Mouse (Mus musculus): ENCODE results near the gene Acyp1. TPM values are rescaled to one million over a fixed set of nuclear protein-coding genes. Genes with fewer than 3 reads are reported as not detected.

The Acyp1 gene
- 47.1 and 53.7 TPM in 2 replicates for polyA plus RNA-seq (2011; ENCODE audit: insufficient read depth, insufficient read length, low read depth, missing spikeins)

- no peak for TF ChIP-seq EP300 (IDR thresholded peaks at IDR 0.05; ENCODE audit: insufficient read depth, low read depth, low read length)
- no peak for TF ChIP-seq CTCF (IDR thresholded peaks at IDR 0.05; ENCODE audit: low read depth, low read length)
- no peak for TF ChIP-seq POLR2A (IDR thresholded peaks at IDR 0.05; ENCODE audit: insufficient read depth, low read length)
- peak within 1 kb of the TSS; percentile 70 for H3K4me3 ChIP-seq (ENCODE audit: low read depth, low read length)
- H3K9ac ChIP-seq (ENCODE audit: low read depth, poor library complexity, severe bottlenecking) = peak within 1 kb of the TSS; percentile 68
- H3K4me1 ChIP-seq (ENCODE audit: control insufficient read depth, insufficient read depth, low read length) = no peaks in the 10 kb centered on the region
- no peaks in the 10 kb centered on the region for H3K27me3 ChIP-seq (ENCODE audit: control insufficient read depth, insufficient read depth, low read length, poor library complexity, severe bottlenecking)
- H3K36me3 ChIP-seq (ENCODE audit: control insufficient read depth, insufficient read depth, low read length, poor library complexity, severe bottlenecking) = no peaks in the 10 kb centered on the region
- no peak within 1 kb of the TSS for H3K27ac ChIP-seq (ENCODE audit: insufficient read depth, low read length)
- no peaks in the 10 kb centered on the region for H3K9me3 ChIP-seq (replicated peaks; ENCODE audit: control insufficient read depth, insufficient read depth, low read length, poor library complexity, severe bottlenecking)
These were observed at the start of gene Acyp1 for GRCm38 (mm10) chr12:85287809-85288485. Gene Acyp1 (minus strand): TSS chr12:85288438.

- TF ChIP-seq EP300 (IDR thresholded peaks at IDR 0.05; ENCODE audit: insufficient read depth, low read depth, low read length) = no peak
- TF ChIP-seq POLR2A (IDR thresholded peaks at IDR 0.05; ENCODE audit: insufficient read depth, low read length) = no peak
- no peak for TF ChIP-seq CTCF (IDR thresholded peaks at IDR 0.05; ENCODE audit: low read depth, low read length)
- Histone ChIP-seq H3K27me3 (ENCODE audit: control insufficient read depth, insufficient read depth, low read length, poor library complexity, severe bottlenecking) (no peaks in the 10 kb centered on the region), H3K27ac (ENCODE audit: insufficient read depth, low read length) (no peak overlapping the region), H3K36me3 (ENCODE audit: control insufficient read depth, insufficient read depth, low read length, poor library complexity, severe bottlenecking) (peaks cover 14% of the 10 kb centered on the region), H3K9ac (ENCODE audit: low read depth, poor library complexity, severe bottlenecking) (peak overlapping the region; percentile 97; the same call in 1 of the 2 replicates), H3K4me1 (ENCODE audit: control insufficient read depth, insufficient read depth, low read length) (no peaks in the 10 kb centered on the region), H3K9me3 (replicated peaks; ENCODE audit: control insufficient read depth, insufficient read depth, low read length, poor library complexity, severe bottlenecking) (no peaks in the 10 kb centered on the region), H3K4me3 (ENCODE audit: low read depth, low read length) (no peak overlapping the region)
These were observed 49.5 kb upstream of the Acyp1 start for GRCm38 (mm10) chr12:85337567-85338311.

DNA sequence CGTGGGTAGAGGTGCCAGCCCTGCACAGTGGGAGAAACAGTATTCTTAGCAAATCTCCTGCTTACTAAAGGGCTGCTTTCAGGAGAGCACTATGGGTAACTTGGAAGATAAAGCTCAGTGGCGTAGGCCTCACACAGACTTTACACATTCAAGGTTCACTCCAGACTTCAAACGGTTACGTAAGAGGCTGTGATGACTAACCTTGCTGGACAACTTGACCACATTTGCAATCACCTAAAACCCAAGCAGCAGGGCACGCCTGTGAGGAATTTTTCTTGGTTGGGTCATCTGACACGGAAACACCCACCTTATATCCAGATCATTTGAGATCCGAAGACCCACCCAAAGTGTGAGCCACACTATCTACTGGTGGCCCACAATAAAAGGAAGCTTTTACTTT, 41.9 kb upstream of the Acyp1 start:
- Histone ChIP-seq H3K27me3 (ENCODE audit: control insufficient read depth, insufficient read depth, low read length, poor library complexity, severe bottlenecking) (no peaks in the 10 kb centered on the region), H3K4me3 (ENCODE audit: low read depth, low read length) (no peak overlapping the region), H3K27ac (ENCODE audit: insufficient read depth, low read length) (no peak overlapping the region), H3K36me3 (ENCODE audit: control insufficient read depth, insufficient read depth, low read length, poor library complexity, severe bottlenecking) (peaks cover 14% of the 10 kb centered on the region), H3K9ac (ENCODE audit: low read depth, poor library complexity, severe bottlenecking) (no peak overlapping the region), H3K9me3 (replicated peaks; ENCODE audit: control insufficient read depth, insufficient read depth, low read length, poor library complexity, severe bottlenecking) (no peaks in the 10 kb centered on the region), H3K4me1 (ENCODE audit: control insufficient read depth, insufficient read depth, low read length) (no peaks in the 10 kb centered on the region)
- TF ChIP-seq EP300 (IDR thresholded peaks at IDR 0.05; ENCODE audit: insufficient read depth, low read depth, low read length) (no peak), CTCF (IDR thresholded peaks at IDR 0.05; ENCODE audit: low read depth, low read length) (no peak), POLR2A (IDR thresholded peaks at IDR 0.05; ENCODE audit: insufficient read depth, low read length) (no peak)

GRCm38 (mm10) chr12:85308651-85309050, 20.4 kb upstream of the Acyp1 start:
- Histone ChIP-seq H3K27me3 (ENCODE audit: control insufficient read depth, insufficient read depth, low read length, poor library complexity, severe bottlenecking) (no peaks in the 10 kb centered on the region), H3K4me3 (ENCODE audit: low read depth, low read length) (no peak overlapping the region), H3K36me3 (ENCODE audit: control insufficient read depth, insufficient read depth, low read length, poor library complexity, severe bottlenecking) (peaks cover 10% of the 10 kb centered on the region), H3K4me1 (ENCODE audit: control insufficient read depth, insufficient read depth, low read length) (no peaks in the 10 kb centered on the region), H3K9me3 (replicated peaks; ENCODE audit: control insufficient read depth, insufficient read depth, low read length, poor library complexity, severe bottlenecking) (no peaks in the 10 kb centered on the region), H3K27ac (ENCODE audit: insufficient read depth, low read length) (no peak overlapping the region), H3K9ac (ENCODE audit: low read depth, poor library complexity, severe bottlenecking) (no peak overlapping the region)
- no peak for TF ChIP-seq CTCF (IDR thresholded peaks at IDR 0.05; ENCODE audit: low read depth, low read length)

- no peak overlapping the region for H3K9ac ChIP-seq (ENCODE audit: low read depth, poor library complexity, severe bottlenecking)
- H3K4me1 ChIP-seq (ENCODE audit: control insufficient read depth, insufficient read depth, low read length) = no peaks in the 10 kb centered on the region
- no peak overlapping the region for H3K4me3 ChIP-seq (ENCODE audit: low read depth, low read length)
- no peak overlapping the region for H3K27ac ChIP-seq (ENCODE audit: insufficient read depth, low read length)
- H3K27me3 ChIP-seq (ENCODE audit: control insufficient read depth, insufficient read depth, low read length, poor library complexity, severe bottlenecking) = no peaks in the 10 kb centered on the region
- H3K9me3 ChIP-seq (replicated peaks; ENCODE audit: control insufficient read depth, insufficient read depth, low read length, poor library complexity, severe bottlenecking) = no peaks in the 10 kb centered on the region
- no peak for TF ChIP-seq POLR2A (IDR thresholded peaks at IDR 0.05; ENCODE audit: insufficient read depth, low read length)
- TF ChIP-seq CTCF (IDR thresholded peaks at IDR 0.05; ENCODE audit: low read depth, low read length) = peak; percentile 96
- H3K36me3 ChIP-seq (ENCODE audit: control insufficient read depth, insufficient read depth, low read length, poor library complexity, severe bottlenecking) = peaks cover 7% of the 10 kb centered on the region
These were observed 17.1 kb upstream of the Acyp1 start for GRCm38 (mm10) chr12:85305247-85305892.

- Histone ChIP-seq H3K36me3 (ENCODE audit: control insufficient read depth, insufficient read depth, low read length, poor library complexity, severe bottlenecking) (peaks cover 6% of the 10 kb centered on the region), H3K27ac (ENCODE audit: insufficient read depth, low read length) (no peak overlapping the region), H3K9me3 (replicated peaks; ENCODE audit: control insufficient read depth, insufficient read depth, low read length, poor library complexity, severe bottlenecking) (no peaks in the 10 kb centered on the region), H3K9ac (ENCODE audit: low read depth, poor library complexity, severe bottlenecking) (no peak overlapping the region), H3K4me3 (ENCODE audit: low read depth, low read length) (no peak overlapping the region), H3K4me1 (ENCODE audit: control insufficient read depth, insufficient read depth, low read length) (no peaks in the 10 kb centered on the region), H3K27me3 (ENCODE audit: control insufficient read depth, insufficient read depth, low read length, poor library complexity, severe bottlenecking) (no peaks in the 10 kb centered on the region)
- no peak for TF ChIP-seq EP300 (IDR thresholded peaks at IDR 0.05; ENCODE audit: insufficient read depth, low read depth, low read length)
- TF ChIP-seq POLR2A (IDR thresholded peaks at IDR 0.05; ENCODE audit: insufficient read depth, low read length) = no peak
- TF ChIP-seq CTCF (IDR thresholded peaks at IDR 0.05; ENCODE audit: low read depth, low read length) = no peak
These were observed 16.5 kb upstream of the Acyp1 start for GRCm38 (mm10) chr12:85304725-85305124.

All from ES-Bruce4 (cell line).